Comparison of ENCODE assay signal across 8 mouse cellular contexts in genomic region chr4:128727721-128728430, GRCm38 (mm10). TPM values are rescaled to one million over a fixed set of nuclear protein-coding genes. Genes with fewer than 3 reads are reported as not detected.
DNase-seq lines count a peak whose midpoint lies in the region; ATAC-seq lines count a peak whose summit lies in the region.

No protein-coding gene starts in this region.

- H3K9ac ChIP-seq in intestine, embryonic 15.5 days: peak overlapping the region; percentile 87
- peak overlapping the region; percentile 92 for H3K9ac ChIP-seq in liver, embryonic 16.5 days (ENCODE audit: low read depth, low read length)
- H3K9ac ChIP-seq in neural tube, embryonic 12.5 days: peak overlapping the region; percentile 100

- WGBS in intestine, embryonic 15.5 days: under 1% methylated on average over 65 of the region's 65 CpGs
- WGBS in liver, embryonic 16.5 days (ENCODE audit: insufficient replicate concordance): under 1% methylated on average over 57 of the region's 65 CpGs
- under 1% methylated on average over 63 of the region's 65 CpGs for WGBS in neural tube, embryonic 12.5 days

- DNase-seq in ovary, adult 18-20 months (ENCODE audit: low spot score): peak; percentile 57
- no peak for DNase-seq in ovary, postnatal 10 days (ENCODE audit: low spot score)
- DNase-seq in cerebellum, adult 9-11 months: peak; percentile 77
- peak; percentile 41 to 69 for DNase-seq in gastrocnemius, adult 8-10 months (ENCODE audit: low spot score in 2 of 2)
- DNase-seq in frontal cortex, postnatal 14 days (ENCODE audit: low spot score in 2 of 2): no peak

- no peaks in the 10 kb centered on the region for H3K36me3 ChIP-seq in intestine, embryonic 15.5 days
- 0 out of 2 replicates have a peak, but pooled peaks cover 3% of the 10 kb centered on the region for H3K36me3 ChIP-seq in liver, embryonic 16.5 days (ENCODE audit: control insufficient read depth, insufficient read depth)
- H3K36me3 ChIP-seq in neural tube, embryonic 12.5 days: peaks cover 15% of the 10 kb centered on the region

- H3K4me1 ChIP-seq in intestine, embryonic 15.5 days (replicated peaks): peaks cover 21% of the 10 kb centered on the region
- peaks cover 32% of the 10 kb centered on the region for H3K4me1 ChIP-seq in liver, embryonic 16.5 days (ENCODE audit: control insufficient read depth, low read depth, low read length)
- peaks cover 53% of the 10 kb centered on the region for H3K4me1 ChIP-seq in neural tube, embryonic 12.5 days

- peak overlapping the region; percentile 66 for H3K4me2 ChIP-seq in intestine, embryonic 15.5 days (replicated peaks)
- peak overlapping the region; percentile 92 for H3K4me2 ChIP-seq in liver, embryonic 16.5 days (ENCODE audit: low read depth, low read length)
- H3K4me2 ChIP-seq in neural tube, embryonic 12.5 days (replicated peaks): peak overlapping the region; percentile 96

- H3K4me3 ChIP-seq in intestine, embryonic 15.5 days (replicated peaks): peak overlapping the region; percentile 82
- H3K4me3 ChIP-seq in liver, embryonic 16.5 days (ENCODE audit: low read depth, low read length): peak overlapping the region; percentile 87
- peak overlapping the region; percentile 99 for H3K4me3 ChIP-seq in neural tube, embryonic 12.5 days

- no peaks in the 10 kb centered on the region for H3K27me3 ChIP-seq in intestine, embryonic 15.5 days (replicated peaks)
- H3K27me3 ChIP-seq in liver, embryonic 16.5 days (ENCODE audit: control insufficient read depth, insufficient read depth, low read depth, low read length): no peaks in the 10 kb centered on the region
- 0 out of 2 replicates have a peak, but pooled peaks cover 9% of the 10 kb centered on the region for H3K27me3 ChIP-seq in neural tube, embryonic 12.5 days (replicated peaks)

- H3K9me3 ChIP-seq in intestine, embryonic 15.5 days: no peaks in the 10 kb centered on the region
- no peaks in the 10 kb centered on the region for H3K9me3 ChIP-seq in liver, embryonic 16.5 days (replicated peaks; ENCODE audit: control insufficient read depth, low read length)
- no peaks in the 10 kb centered on the region for H3K9me3 ChIP-seq in neural tube, embryonic 12.5 days

- ATAC-seq in intestine, embryonic 15.5 days: peak; percentile 93
- ATAC-seq in liver, embryonic 16.5 days (ENCODE audit: low read depth): peak; percentile 94
- peak; percentile 49 for ATAC-seq in neural tube, embryonic 12.5 days (ENCODE audit: low FRiP score, low read depth)

- H3K27ac ChIP-seq in intestine, embryonic 15.5 days: peak overlapping the region; percentile 85
- peak overlapping the region; percentile 88 for H3K27ac ChIP-seq in liver, embryonic 16.5 days (ENCODE audit: low read length)
- peak overlapping the region; percentile 92 for H3K27ac ChIP-seq in neural tube, embryonic 12.5 days

RNA-seq across cellular contexts. Expression of gene A3galt2, which starts 27.3 kb away (rescaled TPM):
- total RNA-seq in gastrocnemius, adult 8-10 months (2022): not detected
- 0.08 and 0.13 TPM in 2 replicates for polyA plus RNA-seq in intestine, embryonic 15.5 days (2015; fragmentation: Nextera tagmentation; extraction: Ambion mirVana)
- polyA plus RNA-seq in liver, embryonic 16.5 days (2015; fragmentation: Nextera tagmentation; extraction: Ambion mirVana): 0.02 TPM in 1 of 2 replicates, not detected in the other
- polyA plus RNA-seq in neural tube, embryonic 12.5 days (2016; fragmentation: Nextera tagmentation; extraction: Ambion mirVana): 0.46 and 0.54 TPM in 2 replicates

Comparison
In these comparisons a context has a peak if more than half of its experiments do, and no peak if none do; other contexts are left out.
1. DNase-seq: peak in ovary, adult 18-20 months (single experiment), cerebellum, adult 9-11 months (single experiment) and gastrocnemius, adult 8-10 months (2 of 2); none in ovary, postnatal 10 days (single experiment) and frontal cortex, postnatal 14 days (0 of 2).
2. Peak in every context shown above with its lines, with median percentiles within 50 percentile points of each other: ATAC-seq, H3K27ac ChIP-seq, H3K4me2 ChIP-seq, H3K4me3 ChIP-seq and H3K9ac ChIP-seq.